Mouse (Mus musculus) forebrain, embryonic 14.5 days (tissue): ENCODE measurements at regions not wholly inside any gene's neighbourhood (a gene's known extent, or its start where the extent isn't known, plus 50 kb on each side); places are given as distances from the start of the nearest gene placed in this dataset.

Source experiments
- ATAC-seq: fragments of 200-750 bp; cut with Nextera tagmentation; 2 replicates; pipeline ENCODE4 v1.8.0; 2017; ENCODE audit warnings: mild to moderate bottlenecking, moderate library complexity
- DNase-seq: peaks from one replicate; pipeline ENCODE4 v3.0.0-alpha.2; 2015; ENCODE audit warnings: low spot score
- H3K27ac ChIP-seq: fragments of 300-500 bp; sonication (generic); 2 replicates; pipeline ENCODE4 v1.5.1; 2014; ENCODE audit warnings: low read depth, mild to moderate bottlenecking, control low read depth, low read length, moderate library complexity
- H3K27me3 ChIP-seq: fragments of 300-500 bp; sonication (generic); replicated peaks from 2 replicates; pipeline ENCODE4 v1.6.1; 2014; ENCODE audit warnings: low read length, control low read depth, mixed read lengths; ENCODE audit not compliant: control insufficient read depth, insufficient read depth
- H3K36me3 ChIP-seq: fragments of 300-500 bp; sonication (generic); 2 replicates; pipeline ENCODE4 v1.6.1; 2014; ENCODE audit warnings: low read length, control low read depth; ENCODE audit not compliant: control insufficient read depth, insufficient read depth
- H3K4me1 ChIP-seq: fragments of 300-500 bp; sonication (generic); 2 replicates; pipeline ENCODE4 v1.6.1; 2014; ENCODE audit warnings: antibody characterized with exemption, low read length, control low read depth; ENCODE audit not compliant: control insufficient read depth, insufficient read depth
- H3K4me2 ChIP-seq: fragments of 300-500 bp; sonication (generic); 2 replicates; pipeline ENCODE4 v1.6.1; 2014; ENCODE audit warnings: mild to moderate bottlenecking, control low read depth, low read length
- H3K4me3 ChIP-seq: fragments of 300-500 bp; sonication (generic); 2 replicates; pipeline ENCODE4 v1.5.1; 2014; ENCODE audit warnings: low read depth, low read length, control low read depth
- H3K9ac ChIP-seq: fragments of 300-500 bp; sonication (generic); 2 replicates; pipeline ENCODE4 v1.6.1; 2014; ENCODE audit warnings: mild to moderate bottlenecking, low read length, control low read depth, moderate library complexity
- H3K9me3 ChIP-seq: fragments of 300-500 bp; sonication (generic); replicated peaks from 2 replicates; pipeline ENCODE4 v1.6.1; 2016; ENCODE audit warnings: low read length, control low read depth, mixed read lengths; ENCODE audit not compliant: control insufficient read depth
- WGBS: fragments of 180-500 bp; shearing (Covaris S2); extraction: QIAGEN DNeasy Blood & Tissue Kit; methylation state at CpG from one replicate; pipeline ENCODE4 v1.1.7; 2014; 5-methylcytosine and 5-hydroxymethylcytosine counted together

- no peak overlapping the region for H3K9ac ChIP-seq
- H3K27ac ChIP-seq, result no peak overlapping the region
- H3K4me2 ChIP-seq, result peak overlapping the region; percentile 12; the same call in 1 of the 2 replicates
- no peaks in the 10 kb centered on the region for H3K36me3 ChIP-seq
- peaks cover 3% of the 10 kb centered on the region; the same call in 1 of the 2 replicates for H3K4me1 ChIP-seq
- H3K9me3 ChIP-seq, result no peaks in the 10 kb centered on the region
- ATAC-seq, result peak; percentile 71
- 12% methylated on average over 9 of the region's 9 CpGs for WGBS
- peak; percentile 41 for DNase-seq
- H3K4me3 ChIP-seq, result no peak overlapping the region
- no peaks in the 10 kb centered on the region for H3K27me3 ChIP-seq
Measured at GRCm38 (mm10) chr4:94073178-94073870, 483.0 kb upstream of the Gm10306 start.

- Histone ChIP-seq H3K4me2 (no peak overlapping the region), H3K9ac (no peak overlapping the region), H3K4me3 (no peak overlapping the region), H3K36me3 (no peaks in the 10 kb centered on the region), H3K9me3 (no peaks in the 10 kb centered on the region), H3K27me3 (no peaks in the 10 kb centered on the region), H3K4me1 (no peaks in the 10 kb centered on the region), H3K27ac (no peak overlapping the region)
- WGBS, result 15% methylated on average over 3 of the region's 3 CpGs
- DNase-seq (no peak), ATAC-seq (no peak)
Measured at GRCm38 (mm10) chr4:94082839-94083238, 473.5 kb upstream of the Gm10306 start.

GRCm38 (mm10) chr4:94094379-94094778 is 462.0 kb upstream of the Gm10306 start:
- no peaks in the 10 kb centered on the region for H3K4me1 ChIP-seq
- H3K4me2 ChIP-seq, result no peak overlapping the region
- H3K27ac ChIP-seq, result no peak overlapping the region
- no peaks in the 10 kb centered on the region for H3K9me3 ChIP-seq
- WGBS, result 85% methylated on average over 5 of the region's 5 CpGs
- ATAC-seq (no peak), DNase-seq (no peak)
- H3K27me3 ChIP-seq, result no peaks in the 10 kb centered on the region
- H3K4me3 ChIP-seq, result no peak overlapping the region
- no peak overlapping the region for H3K9ac ChIP-seq
- no peaks in the 10 kb centered on the region for H3K36me3 ChIP-seq

- no peak for ATAC-seq
- Histone ChIP-seq H3K4me1 (no peaks in the 10 kb centered on the region), H3K27me3 (no peaks in the 10 kb centered on the region)
Measured at GRCm38 (mm10) chr4:94106941-94107340, 449.4 kb upstream of the Gm10306 start.

GRCm38 (mm10) chr4:94116881-94117280 is 439.5 kb upstream of the Gm10306 start:
- no peak for ATAC-seq
- Histone ChIP-seq H3K9ac (no peak overlapping the region), H3K9me3 (no peaks in the 10 kb centered on the region), H3K27ac (no peak overlapping the region), H3K4me2 (no peak overlapping the region), H3K4me1 (no peaks in the 10 kb centered on the region), H3K4me3 (no peak overlapping the region), H3K27me3 (no peaks in the 10 kb centered on the region), H3K36me3 (no peaks in the 10 kb centered on the region)
- no peak for DNase-seq
- WGBS, result 73% methylated on average over 3 of the region's 3 CpGs

More at GRCm38 (mm10) chr4:94106941-94107340, 449.4 kb upstream of the Gm10306 start:
- DNase-seq, result no peak
- H3K9ac ChIP-seq, result no peak overlapping the region
- no peak overlapping the region for H3K4me2 ChIP-seq
- H3K4me3 ChIP-seq, result no peak overlapping the region
- H3K9me3 ChIP-seq, result no peaks in the 10 kb centered on the region
- H3K36me3 ChIP-seq, result no peaks in the 10 kb centered on the region
- no peak overlapping the region for H3K27ac ChIP-seq
- WGBS, result 84% methylated on average over 4 of the region's 4 CpGs

- Histone ChIP-seq H3K4me2 (no peak overlapping the region), H3K36me3 (no peaks in the 10 kb centered on the region), H3K9me3 (no peaks in the 10 kb centered on the region), H3K27ac (no peak overlapping the region), H3K4me1 (no peaks in the 10 kb centered on the region), H3K4me3 (no peak overlapping the region), H3K27me3 (no peaks in the 10 kb centered on the region), H3K9ac (no peak overlapping the region)
- ATAC-seq, result no peak
- DNase-seq, result no peak
- WGBS, result 84% methylated on average over 14 of the region's 14 CpGs
Measured at GRCm38 (mm10) chr4:94124177-94124576, 432.2 kb upstream of the Gm10306 start.

GRCm38 (mm10) chr4:94137921-94138320 is 418.4 kb upstream of the Gm10306 start:
- Histone ChIP-seq H3K4me1 (no peaks in the 10 kb centered on the region), H3K9me3 (no peaks in the 10 kb centered on the region), H3K4me3 (no peak overlapping the region), H3K27me3 (no peaks in the 10 kb centered on the region), H3K4me2 (no peak overlapping the region), H3K27ac (no peak overlapping the region), H3K36me3 (no peaks in the 10 kb centered on the region), H3K9ac (no peak overlapping the region)
- ATAC-seq (no peak), DNase-seq (no peak)
- WGBS, result 77% methylated on average over 2 of the region's 2 CpGs

- peak; percentile 44 for ATAC-seq
- Histone ChIP-seq H3K4me3 (no peak overlapping the region), H3K36me3 (no peaks in the 10 kb centered on the region), H3K4me1 (peaks cover 6% of the 10 kb centered on the region; the same call in 1 of the 2 replicates), H3K27me3 (no peaks in the 10 kb centered on the region), H3K27ac (no peak overlapping the region), H3K9ac (0 out of 2 replicates have a peak overlapping the region, but pooled peaks have one; percentile 13), H3K4me2 (peak overlapping the region; percentile 16; the same call in 1 of the 2 replicates), H3K9me3 (no peaks in the 10 kb centered on the region)
- DNase-seq, result peak; percentile 37
- 7% methylated on average over 7 of the region's 7 CpGs for WGBS
Measured at GRCm38 (mm10) chr4:94144901-94145801, 411.2 kb upstream of the Gm10306 start.
